Mouse (Mus musculus): Measurements from ENCODE around the gene Syne1. TPM values are rescaled to one million over a fixed set of nuclear protein-coding genes. Genes with fewer than 3 reads are reported as not detected.

Syne1 gene
- polyA plus RNA-seq, 1 experiment, result 52.0 TPM

DNA sequence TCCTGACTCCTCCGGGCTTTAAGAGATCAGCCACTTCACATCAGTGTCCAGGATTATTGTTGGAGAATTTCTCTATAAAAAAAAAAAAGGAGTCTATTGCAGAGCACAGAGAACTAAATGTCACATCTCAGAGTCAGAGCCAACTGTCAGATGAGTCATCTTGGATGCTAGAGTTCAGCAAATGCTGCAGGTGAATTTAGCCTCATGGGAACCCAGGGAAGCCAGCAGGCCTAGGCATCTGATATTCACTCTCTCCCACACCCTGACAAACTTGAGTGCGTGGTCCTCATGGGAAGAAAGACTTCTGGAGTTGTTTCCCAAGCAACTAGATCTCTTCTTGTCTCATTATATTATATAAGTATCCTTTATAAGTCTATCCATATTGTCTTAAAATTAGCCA lies 82.6 kb downstream of the Syne1 start:
- no peak for TF ChIP-seq POLR2A (IDR thresholded peaks at IDR 0.05; ENCODE audit: borderline replicate concordance, extremely low read depth, low read depth, low read length)
- no peak for TF ChIP-seq CTCF (IDR thresholded peaks at IDR 0.05; ENCODE audit: insufficient read depth, low read length)
- Histone ChIP-seq H3K4me1 (ENCODE audit: control insufficient read depth, insufficient read depth, low read length) (no peaks in the 10 kb centered on the region; the same call in 1 of the 2 replicates), H3K4me3 (replicated peaks; ENCODE audit: extremely low read depth, low read depth, low read length) (no peak overlapping the region)
- no peak for DNase-seq
- WGBS, result 85% methylated on average over 2 of the region's 2 CpGs

DNA sequence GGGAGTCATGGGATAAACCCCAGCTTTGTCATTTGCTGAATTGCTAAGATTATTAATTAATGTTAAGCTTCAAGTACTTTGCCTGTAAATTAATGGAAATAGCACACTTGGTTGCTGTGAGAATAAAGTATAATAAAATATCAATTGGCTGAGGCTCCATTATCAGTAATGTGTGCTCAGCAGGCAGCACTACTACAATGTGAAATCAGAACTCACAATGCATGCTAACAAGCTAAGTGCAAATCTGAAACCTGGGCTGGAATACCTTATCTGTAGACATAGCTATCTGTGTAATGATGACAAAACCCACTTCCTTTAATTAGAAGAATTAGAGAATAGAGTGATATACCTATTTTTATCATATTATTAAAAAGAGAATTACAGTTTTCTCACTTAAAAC lies 97.5 kb downstream of the Syne1 start:
- DNase-seq, result no peak
- H3K4me1 ChIP-seq (ENCODE audit: control insufficient read depth, insufficient read depth, low read length), result no peaks in the 10 kb centered on the region
- TF ChIP-seq CTCF (IDR thresholded peaks at IDR 0.05; ENCODE audit: insufficient read depth, low read length) (no peak), POLR2A (IDR thresholded peaks at IDR 0.05; ENCODE audit: borderline replicate concordance, extremely low read depth, low read depth, low read length) (no peak)
- H3K4me3 ChIP-seq (replicated peaks; ENCODE audit: extremely low read depth, low read depth, low read length), result no peak overlapping the region

DNA sequence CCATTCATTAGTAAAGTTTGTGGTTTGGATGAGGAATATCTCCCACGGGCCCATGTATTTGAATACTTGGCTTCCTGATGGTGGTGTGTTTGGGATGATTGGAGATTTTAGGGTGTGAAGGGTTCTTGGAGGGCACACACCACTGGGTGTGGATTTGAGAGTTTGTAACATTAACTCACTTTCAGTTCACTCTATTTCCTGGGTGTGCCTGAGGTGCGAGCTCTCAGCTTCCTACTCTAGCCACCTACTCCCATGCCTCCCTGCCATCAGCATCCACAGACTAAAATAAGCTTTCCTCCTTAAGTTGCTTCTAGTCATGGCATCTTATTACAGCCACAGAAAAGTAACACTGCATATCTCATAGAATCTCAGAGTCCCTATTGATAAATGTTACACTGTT lies 101.3 kb downstream of the Syne1 start:
- Histone ChIP-seq H3K4me3 (replicated peaks; ENCODE audit: extremely low read depth, low read depth, low read length) (no peak overlapping the region), H3K4me1 (ENCODE audit: control insufficient read depth, insufficient read depth, low read length) (no peaks in the 10 kb centered on the region)
- DNase-seq, result no peak
- WGBS, result 70% methylated on average over 2 of the region's 2 CpGs
- no peak for TF ChIP-seq POLR2A (IDR thresholded peaks at IDR 0.05; ENCODE audit: borderline replicate concordance, extremely low read depth, low read depth, low read length)
- TF ChIP-seq CTCF (IDR thresholded peaks at IDR 0.05; ENCODE audit: insufficient read depth, low read length), result no peak

DNA sequence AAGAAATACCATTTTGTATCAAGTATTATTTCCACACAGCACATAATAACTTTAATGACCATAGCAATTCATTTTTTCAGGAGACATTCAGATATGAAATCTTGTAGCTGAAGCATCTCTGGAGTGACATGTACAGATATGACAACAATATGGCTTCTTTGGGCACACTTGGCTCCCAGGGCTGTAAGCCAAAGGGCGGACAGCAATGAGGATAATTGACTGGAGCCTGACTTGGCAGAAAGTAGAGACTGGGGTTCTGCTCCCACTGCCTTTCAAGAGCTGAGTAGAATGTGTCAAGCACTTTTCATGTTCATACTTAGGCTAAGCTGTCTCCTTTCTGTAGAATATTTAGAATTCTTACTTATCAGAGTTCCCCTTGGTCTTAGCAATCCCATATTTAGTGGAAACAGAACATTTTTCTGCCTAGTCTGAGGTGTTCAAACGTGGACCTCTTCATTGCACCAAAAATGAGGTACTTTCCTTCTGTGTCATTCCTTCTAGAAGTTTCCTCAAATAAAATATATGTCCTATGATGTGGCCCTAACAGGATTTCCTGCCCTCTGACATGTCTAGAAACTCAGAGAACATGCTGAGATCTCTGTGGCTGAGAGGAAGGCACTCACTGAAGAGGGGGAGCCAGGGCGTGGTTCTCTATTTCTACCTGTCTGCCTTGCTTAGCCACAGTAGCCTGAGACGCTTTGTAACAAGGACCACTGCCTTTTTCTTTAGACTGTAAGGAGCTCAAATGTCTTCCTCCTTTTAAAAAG lies 103.1 kb downstream of the Syne1 start:
- no peaks in the 10 kb centered on the region for H3K4me1 ChIP-seq (ENCODE audit: control insufficient read depth, insufficient read depth, low read length)
- WGBS, result 62% methylated on average over 4 of the region's 4 CpGs
- TF ChIP-seq CTCF (IDR thresholded peaks at IDR 0.05; ENCODE audit: insufficient read depth, low read length), result no peak
- TF ChIP-seq POLR2A (IDR thresholded peaks at IDR 0.05; ENCODE audit: borderline replicate concordance, extremely low read depth, low read depth, low read length), result no peak
- no peak overlapping the region for H3K4me3 ChIP-seq (replicated peaks; ENCODE audit: extremely low read depth, low read depth, low read length)
- DNase-seq, result no peak

DNA sequence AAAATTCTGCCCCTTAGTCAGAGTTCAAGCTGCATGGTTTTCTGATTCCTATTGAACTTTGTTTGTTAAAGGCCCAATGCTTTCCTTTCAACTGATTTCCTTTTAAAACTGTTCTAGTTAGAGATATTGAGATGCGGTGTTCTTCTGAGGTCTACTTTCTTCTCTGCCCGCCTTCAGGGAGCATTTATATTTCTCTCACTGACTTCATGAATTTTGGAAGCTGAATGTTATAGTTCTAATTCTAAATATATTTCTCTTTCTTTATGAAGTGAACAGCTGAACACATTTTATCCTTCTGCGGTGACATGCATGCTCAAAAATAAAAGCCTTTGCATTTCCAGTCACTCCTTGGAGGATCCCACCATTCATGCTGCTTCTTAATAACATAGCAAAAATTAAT lies 106.0 kb downstream of the Syne1 start:
- H3K4me1 ChIP-seq (ENCODE audit: control insufficient read depth, insufficient read depth, low read length), result no peaks in the 10 kb centered on the region
- no peak overlapping the region for H3K4me3 ChIP-seq (replicated peaks; ENCODE audit: extremely low read depth, low read depth, low read length)
- WGBS, result 96% methylated on average over 3 of the region's 3 CpGs
- no peak for DNase-seq
- no peak for TF ChIP-seq CTCF (IDR thresholded peaks at IDR 0.05; ENCODE audit: insufficient read depth, low read length)
- TF ChIP-seq POLR2A (IDR thresholded peaks at IDR 0.05; ENCODE audit: borderline replicate concordance, extremely low read depth, low read depth, low read length), result no peak

DNA sequence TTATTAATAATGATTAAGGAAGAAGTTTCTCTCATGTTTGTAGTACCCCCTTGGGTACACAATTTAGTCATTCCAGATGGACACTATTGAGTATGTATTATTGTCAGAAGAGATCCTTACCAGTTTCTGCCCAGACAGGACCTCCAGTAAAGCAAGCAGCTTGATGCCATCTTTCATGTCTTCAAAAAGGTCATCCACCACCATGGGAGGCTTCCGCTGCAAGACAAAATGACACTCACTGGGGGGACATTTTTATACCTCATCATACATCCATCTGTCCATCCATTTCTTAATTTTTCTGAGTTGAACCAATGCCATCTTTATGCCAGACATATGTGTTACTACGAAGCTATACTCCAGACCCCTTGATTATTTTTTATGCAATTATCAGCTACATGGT lies 108.3 kb downstream of the Syne1 start:
- TF ChIP-seq POLR2A (IDR thresholded peaks at IDR 0.05; ENCODE audit: borderline replicate concordance, extremely low read depth, low read depth, low read length), result no peak
- TF ChIP-seq CTCF (IDR thresholded peaks at IDR 0.05; ENCODE audit: insufficient read depth, low read length), result no peak
- 90% methylated on average over 2 of the region's 2 CpGs for WGBS

DNA sequence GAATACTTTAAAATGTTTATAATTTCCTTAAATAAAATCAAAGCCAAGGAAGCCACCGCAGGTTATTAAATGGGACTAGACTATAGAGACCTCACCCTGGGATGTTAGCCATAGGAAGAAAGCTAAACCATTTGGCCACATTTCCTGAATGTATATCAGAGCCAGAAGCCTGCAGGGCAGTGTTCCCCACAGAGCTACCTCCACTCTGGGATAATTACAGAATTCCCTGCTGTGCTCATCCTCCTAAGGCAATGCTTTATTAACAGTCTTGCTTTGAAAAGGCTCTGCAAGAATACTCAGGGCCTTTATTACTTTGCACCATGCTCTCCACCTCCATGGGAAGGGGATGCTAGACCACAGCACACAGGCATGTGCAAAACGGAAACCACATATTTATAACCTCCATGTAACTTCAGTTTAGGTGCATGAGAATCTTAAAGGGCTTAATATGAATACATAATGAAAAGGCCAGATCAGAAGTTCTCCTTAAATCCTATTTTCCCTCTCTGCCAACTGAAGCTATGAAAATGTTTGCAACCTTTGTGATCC lies 111.4 kb downstream of the Syne1 start:
- 55% methylated on average over 2 of the region's 2 CpGs for WGBS
- Histone ChIP-seq H3K4me3 (replicated peaks; ENCODE audit: extremely low read depth, low read depth, low read length) (no peak overlapping the region), H3K4me1 (ENCODE audit: control insufficient read depth, insufficient read depth, low read length) (no peaks in the 10 kb centered on the region)
- DNase-seq, result no peak
- TF ChIP-seq POLR2A (IDR thresholded peaks at IDR 0.05; ENCODE audit: borderline replicate concordance, extremely low read depth, low read depth, low read length), result no peak
- no peak for TF ChIP-seq CTCF (IDR thresholded peaks at IDR 0.05; ENCODE audit: insufficient read depth, low read length)

More for the DNA sequence above, 108.3 kb downstream of the Syne1 start:
- DNase-seq, result no peak
- Histone ChIP-seq H3K4me1 (ENCODE audit: control insufficient read depth, insufficient read depth, low read length) (no peaks in the 10 kb centered on the region), H3K4me3 (replicated peaks; ENCODE audit: extremely low read depth, low read depth, low read length) (no peak overlapping the region)

DNA sequence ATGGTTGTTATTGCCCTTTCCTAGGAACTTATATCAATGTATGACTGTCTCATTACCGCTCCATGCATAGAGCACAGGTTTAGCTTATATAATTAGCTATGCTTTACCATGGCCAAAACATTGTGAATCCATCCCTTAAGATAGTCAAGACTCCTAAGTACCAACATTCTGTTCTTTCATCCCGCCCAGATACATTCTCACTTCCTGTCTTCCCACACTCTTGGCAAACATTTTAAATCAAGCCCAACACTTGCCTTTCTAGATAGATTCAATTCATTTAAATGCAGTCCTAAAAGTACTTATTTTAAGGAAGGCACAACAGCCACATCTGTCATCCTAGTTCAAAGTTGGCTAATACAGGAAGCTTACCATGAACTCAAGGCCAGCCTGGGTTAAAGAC lies 113.5 kb downstream of the Syne1 start:
- no peak for TF ChIP-seq POLR2A (IDR thresholded peaks at IDR 0.05; ENCODE audit: borderline replicate concordance, extremely low read depth, low read depth, low read length)
- no peak for TF ChIP-seq CTCF (IDR thresholded peaks at IDR 0.05; ENCODE audit: insufficient read depth, low read length)
- H3K4me3 ChIP-seq (replicated peaks; ENCODE audit: extremely low read depth, low read depth, low read length), result no peak overlapping the region
- WGBS, result 78% methylated on average over 2 of the region's 2 CpGs
- no peak for DNase-seq
- no peaks in the 10 kb centered on the region for H3K4me1 ChIP-seq (ENCODE audit: control insufficient read depth, insufficient read depth, low read length)

DNA sequence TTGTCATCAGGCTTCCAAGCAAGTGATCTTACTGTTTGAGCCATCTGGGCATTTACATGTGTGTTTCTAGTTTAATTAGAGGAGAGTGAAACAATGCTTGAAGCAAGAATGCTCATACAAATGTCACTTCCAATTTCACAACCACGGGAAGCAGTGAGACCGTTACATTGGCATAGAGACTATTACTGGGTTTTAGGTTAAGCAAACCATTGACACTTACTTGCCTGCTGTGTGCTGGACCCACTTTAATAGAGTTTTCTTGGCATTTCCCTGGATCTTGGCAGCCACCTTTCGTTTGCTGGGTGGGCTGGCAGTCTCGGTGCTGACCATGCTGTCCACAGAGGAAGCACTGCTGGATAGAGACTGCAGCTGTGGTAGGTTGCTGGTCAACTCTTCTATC lies 127.3 kb downstream of the Syne1 start:
- no peaks in the 10 kb centered on the region for H3K4me1 ChIP-seq (ENCODE audit: control insufficient read depth, insufficient read depth, low read length)
- H3K4me3 ChIP-seq (replicated peaks; ENCODE audit: extremely low read depth, low read depth, low read length), result no peak overlapping the region
- no peak for TF ChIP-seq POLR2A (IDR thresholded peaks at IDR 0.05; ENCODE audit: borderline replicate concordance, extremely low read depth, low read depth, low read length)
- no peak for TF ChIP-seq CTCF (IDR thresholded peaks at IDR 0.05; ENCODE audit: insufficient read depth, low read length)
- DNase-seq, result no peak
- 65% methylated on average over 4 of the region's 4 CpGs for WGBS

DNA sequence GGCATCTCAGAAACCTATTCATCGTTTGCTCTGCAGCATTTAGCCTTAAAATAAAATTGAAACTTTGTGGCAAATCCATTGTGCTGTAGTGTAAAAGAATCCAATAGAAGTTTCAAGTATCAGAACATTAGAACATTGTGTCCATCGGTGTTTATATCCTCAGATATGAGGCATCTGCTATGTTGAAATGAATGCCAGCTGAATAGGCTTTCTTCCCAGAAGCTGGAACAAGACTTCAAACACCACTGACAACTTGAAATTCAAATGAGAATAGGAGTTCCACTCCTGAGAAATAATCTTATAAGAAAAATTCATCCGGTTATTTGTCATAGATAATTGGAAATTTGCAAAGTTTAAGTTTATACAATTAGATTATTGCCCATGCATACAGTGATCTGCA lies 135.6 kb downstream of the Syne1 start:
- no peaks in the 10 kb centered on the region for H3K4me1 ChIP-seq (ENCODE audit: control insufficient read depth, insufficient read depth, low read length)
- WGBS, result 75% methylated on average over 3 of the region's 3 CpGs
- no peak overlapping the region for H3K4me3 ChIP-seq (replicated peaks; ENCODE audit: extremely low read depth, low read depth, low read length)
- DNase-seq, result no peak
- no peak for TF ChIP-seq CTCF (IDR thresholded peaks at IDR 0.05; ENCODE audit: insufficient read depth, low read length)
- no peak for TF ChIP-seq POLR2A (IDR thresholded peaks at IDR 0.05; ENCODE audit: borderline replicate concordance, extremely low read depth, low read depth, low read length)
